Mouse (Mus musculus) right cerebral cortex, postnatal 4 days (tissue): ENCODE measurements around the gene Gm20388.
A peak's percentile ranks its signal among the peaks of the same experiment; 100 is the strongest.

ENCODE experiments used
- DNase-seq: peaks from one replicate; pipeline ENCODE4 v3.0.0-alpha.2; 2022

Gene Gm20388

DNA sequence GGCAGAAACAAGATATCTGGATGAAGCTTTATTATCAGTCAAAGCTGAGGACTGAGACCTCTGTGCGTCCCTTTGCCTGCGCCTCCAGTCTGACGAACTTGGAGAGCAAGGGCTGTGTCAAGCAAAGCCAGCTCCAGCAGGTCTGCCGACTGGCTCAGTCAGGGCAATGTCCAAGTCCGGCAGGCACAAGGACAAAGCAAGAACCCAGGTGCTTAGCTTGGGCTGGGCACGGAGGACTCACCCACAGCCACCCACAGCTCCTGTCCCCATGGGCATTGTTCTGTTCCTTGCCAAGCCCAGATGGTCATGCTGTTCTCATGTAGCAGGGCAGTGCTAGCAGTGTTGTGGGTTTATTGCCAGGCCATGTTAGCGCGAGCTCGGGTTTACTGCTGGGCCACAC is 3734.6 kb downstream of the Gm20388 start:
- DNase-seq = no peak

GRCm38 (mm10) chr8:123648245-123649170 is 3737.9 kb downstream of the Gm20388 start:
- no peak for DNase-seq

DNA sequence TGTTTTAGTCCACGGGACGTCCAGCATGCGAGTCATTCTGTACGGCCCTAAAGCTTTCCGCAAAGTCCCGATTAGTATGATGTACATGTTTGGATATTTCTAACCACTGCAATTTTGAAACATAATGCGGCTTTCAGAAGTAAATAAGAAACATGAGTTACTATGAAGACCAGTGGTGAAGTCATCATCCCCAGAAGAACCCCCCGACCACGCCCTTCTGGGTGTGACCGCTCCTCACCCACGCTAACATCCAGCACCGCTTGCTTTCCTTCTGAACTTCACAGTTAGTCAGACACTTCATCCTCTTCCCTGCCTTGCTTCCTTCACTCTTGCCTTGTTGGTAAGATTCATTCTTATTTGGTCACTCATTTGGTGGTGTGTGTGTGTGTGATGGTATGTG is 3738.8 kb downstream of the Gm20388 start:
- DNase-seq = no peak

DNA sequence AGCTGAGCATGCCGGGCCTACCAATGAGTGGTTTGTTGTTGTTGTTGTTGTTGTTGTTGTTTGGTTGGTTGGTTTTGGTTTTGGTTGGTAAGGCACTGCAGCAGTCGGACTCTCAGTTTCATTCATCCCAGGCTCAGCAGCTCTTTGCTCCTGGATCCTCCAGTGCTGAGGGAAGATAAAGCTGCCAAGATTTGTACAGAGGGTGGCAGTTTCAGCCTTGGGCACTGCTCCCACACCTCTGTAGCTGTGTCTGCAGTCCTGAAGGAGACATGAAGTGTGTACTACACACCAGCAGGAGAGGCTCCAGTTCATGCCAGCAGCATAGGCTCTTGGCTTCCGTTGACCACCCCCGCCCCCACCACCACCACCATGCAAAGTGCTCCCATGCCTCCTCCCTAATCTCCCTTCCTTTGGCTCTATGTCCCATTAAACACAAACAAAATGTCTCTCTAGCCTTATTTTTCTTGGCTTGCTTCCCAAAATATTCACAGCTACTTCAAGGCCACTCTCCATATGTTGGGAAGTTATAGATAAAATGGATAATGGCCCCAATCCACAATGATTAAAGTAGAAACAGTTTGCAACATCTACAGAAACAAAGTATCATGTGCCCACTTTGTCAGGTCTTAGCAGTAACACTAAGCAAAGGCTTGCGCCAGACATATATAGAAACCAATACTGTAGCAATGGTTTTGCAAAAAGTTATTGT is 3740.9 kb downstream of the Gm20388 start:
- DNase-seq = no peak

- no peak for DNase-seq
Observed at GRCm38 (mm10) chr8:123652641-123653040, 3742.0 kb downstream of the Gm20388 start.

- peak; percentile 97 for DNase-seq
Observed at GRCm38 (mm10) chr8:123653308-123653993, 3742.8 kb downstream of the Gm20388 start, which contains the start of gene Rhou. Gene Rhou (plus strand): TSS chr8:123653929.

GRCm38 (mm10) chr8:123653994-123654569 is 3743.4 kb downstream of the Gm20388 start:
- DNase-seq = peak; percentile 52

GRCm38 (mm10) chr8:123654763-123655162 is 3744.1 kb downstream of the Gm20388 start:
- DNase-seq = no peak

DNA sequence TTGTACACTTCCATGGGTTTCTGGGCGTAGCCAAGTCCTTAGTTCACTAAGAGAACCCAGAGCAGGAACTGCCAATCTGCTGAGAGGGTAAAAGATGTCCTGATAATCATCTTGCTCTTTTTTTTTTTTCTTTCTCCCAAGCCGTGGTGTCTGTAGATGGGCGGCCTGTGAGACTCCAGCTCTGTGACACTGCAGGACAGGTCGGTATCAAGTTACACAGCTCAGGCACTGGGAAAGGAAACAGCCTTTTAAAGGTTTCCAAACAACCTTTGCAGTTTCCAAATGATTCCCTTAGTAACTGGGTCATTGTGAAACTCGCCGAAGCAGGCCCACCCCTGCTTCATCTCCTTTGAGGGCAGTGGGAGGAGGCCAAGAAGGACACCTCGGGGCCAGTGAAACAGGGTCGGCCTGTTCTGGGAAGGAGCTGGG is 3744.7 kb downstream of the Gm20388 start:
- no peak for DNase-seq

DNA sequence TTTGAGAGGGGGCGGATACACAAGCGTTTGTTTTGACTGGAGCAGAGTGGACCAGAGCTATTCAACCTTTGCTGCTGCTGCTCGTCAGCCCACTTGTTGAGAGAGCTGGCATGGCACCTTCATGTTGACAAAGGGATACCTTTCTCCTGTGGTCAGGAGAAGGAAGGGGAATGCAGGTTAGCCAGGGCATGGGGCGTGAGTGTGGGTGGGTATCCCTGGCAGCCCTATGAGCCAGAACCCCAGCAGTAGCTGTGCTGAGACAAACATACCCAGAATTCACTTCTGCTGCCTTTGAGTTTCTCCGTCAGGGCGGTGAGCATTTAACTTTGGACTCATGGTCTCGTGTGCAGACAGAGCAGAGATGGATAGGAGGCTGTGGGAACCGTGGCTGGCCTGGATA is 3747.2 kb downstream of the Gm20388 start:
- no peak for DNase-seq

DNA sequence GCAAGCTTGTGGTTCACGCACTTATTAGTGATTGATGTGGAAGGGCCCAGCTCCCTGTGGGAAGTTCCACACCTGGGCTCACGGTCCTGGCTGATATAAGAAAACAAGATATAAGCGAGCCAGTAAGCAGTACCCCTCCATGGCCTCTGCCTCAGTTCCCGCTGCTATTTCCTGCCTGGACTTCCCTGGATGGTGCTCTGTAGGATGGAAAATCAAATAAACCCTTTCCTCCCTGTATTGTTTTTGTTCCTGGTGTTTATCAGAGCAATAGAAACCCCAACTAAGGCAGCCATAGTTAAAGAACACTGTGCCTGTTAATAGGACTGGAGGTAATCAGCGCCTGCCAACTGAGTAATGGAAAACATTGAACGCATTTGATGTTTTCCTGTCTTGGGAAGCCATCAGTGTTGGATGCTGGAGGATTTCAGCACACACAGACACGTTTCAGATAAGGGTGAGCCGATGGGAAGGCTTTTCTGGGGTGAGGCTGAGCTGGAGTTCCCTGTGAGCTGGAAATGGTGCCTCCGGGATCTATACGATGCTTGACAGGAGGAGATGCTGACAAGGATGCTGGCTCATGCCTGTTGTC is 3748.9 kb downstream of the Gm20388 start:
- no peak for DNase-seq

DNA sequence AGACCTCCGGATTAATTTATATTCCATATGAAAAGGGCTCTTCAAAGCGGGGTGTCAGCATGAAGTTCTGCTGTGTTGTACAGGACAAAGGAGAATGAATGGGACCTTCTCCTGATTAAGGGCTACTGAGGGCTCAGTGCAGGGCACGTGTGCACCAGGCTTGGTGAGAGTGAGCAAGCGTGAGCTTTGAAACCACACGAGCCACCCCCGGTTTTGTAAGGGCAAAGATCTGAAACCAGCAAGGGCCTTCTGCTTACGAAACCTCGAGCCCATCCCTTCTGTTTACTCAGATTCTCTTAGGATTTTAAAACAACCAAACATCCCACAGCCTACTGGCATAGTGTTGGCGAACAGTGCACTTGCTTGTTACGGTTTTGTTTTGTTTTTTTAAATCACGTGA is 3750.9 kb downstream of the Gm20388 start:
- no peak for DNase-seq

DNA sequence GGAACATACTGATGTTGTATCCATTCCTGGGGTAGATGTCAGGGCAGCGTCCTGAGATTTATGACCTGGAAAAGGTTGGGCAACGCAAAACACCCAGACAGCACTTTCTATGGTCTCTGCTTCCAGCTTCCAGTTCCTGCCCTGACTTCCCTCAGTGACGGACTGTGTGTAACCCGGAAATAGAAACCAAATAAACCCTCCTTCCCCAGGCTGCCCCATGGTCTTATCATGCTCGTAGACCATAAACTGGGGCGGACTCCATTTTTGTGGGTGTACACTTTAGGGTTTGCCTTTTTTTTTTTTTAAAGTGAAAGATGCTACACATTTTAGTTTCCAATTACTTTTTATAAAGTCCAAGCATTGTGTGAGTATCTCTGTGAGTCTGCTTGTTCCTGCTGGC is 3754.9 kb downstream of the Gm20388 start:
- DNase-seq = no peak

DNA sequence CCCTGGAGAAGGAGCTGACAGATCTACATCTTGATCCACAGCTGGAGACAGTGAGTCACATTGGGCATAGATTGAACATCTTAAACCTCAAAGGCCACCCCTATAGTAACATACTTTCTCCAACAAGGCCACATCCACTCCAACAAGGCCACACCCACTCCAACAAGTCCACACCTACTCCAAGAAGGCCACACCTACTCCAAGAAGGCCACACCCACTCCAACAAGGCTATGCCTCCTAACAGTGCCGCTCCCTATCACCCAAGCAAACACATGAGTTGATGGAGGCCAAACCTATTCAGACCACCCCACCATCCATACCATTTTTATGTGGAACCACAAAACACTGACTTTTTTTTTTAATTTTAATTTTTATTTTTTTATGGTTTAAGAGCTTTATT is 3756.2 kb downstream of the Gm20388 start:
- DNase-seq = no peak

- DNase-seq = no peak
Observed at GRCm38 (mm10) chr8:123668681-123669080, 3758.0 kb downstream of the Gm20388 start.

DNA sequence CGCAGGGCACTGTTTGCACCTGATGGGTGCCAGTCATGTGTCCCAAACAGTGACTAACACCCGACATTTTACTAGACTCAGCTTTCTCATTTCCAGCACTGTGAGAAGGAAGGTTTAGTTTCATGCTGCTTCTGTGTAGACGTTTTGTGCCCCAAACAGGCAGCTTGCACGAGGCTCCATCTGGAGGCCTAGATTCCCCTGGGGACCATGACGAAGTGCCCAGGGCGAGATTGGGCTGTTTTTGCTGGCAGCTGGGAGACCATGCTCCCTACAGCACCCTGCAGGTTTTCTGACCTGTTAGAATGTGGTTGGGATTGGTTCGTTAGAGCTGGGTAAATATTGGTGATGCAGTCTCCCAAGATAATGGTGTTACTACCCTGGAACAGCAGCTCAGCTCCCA is 3760.1 kb downstream of the Gm20388 start:
- DNase-seq = no peak

GRCm38 (mm10) chr8:123671454-123671853 is 3760.8 kb downstream of the Gm20388 start:
- DNase-seq = no peak

DNA sequence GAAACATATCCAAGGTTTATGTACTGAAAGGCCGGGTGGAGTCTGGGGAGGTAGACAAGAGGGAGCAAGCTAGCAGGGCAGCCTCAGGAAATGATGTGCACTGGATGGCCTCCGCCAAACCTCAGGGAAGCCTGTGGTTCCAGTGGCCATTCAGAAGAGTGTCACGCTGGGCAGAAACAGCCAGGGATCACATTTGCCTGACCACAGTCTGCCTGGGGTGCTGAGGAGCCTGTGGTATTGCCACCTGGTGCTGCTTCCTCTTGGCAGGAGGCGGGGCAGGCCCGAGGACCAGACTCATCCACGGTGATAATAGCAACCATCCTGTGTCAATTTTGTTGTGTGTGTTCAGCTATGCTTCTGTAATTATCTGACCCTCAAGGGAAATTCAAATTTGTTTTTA is 3762.0 kb downstream of the Gm20388 start:
- no peak for DNase-seq

GRCm38 (mm10) chr8:123675611-123676010 is 3765.0 kb downstream of the Gm20388 start:
- DNase-seq = no peak

DNA sequence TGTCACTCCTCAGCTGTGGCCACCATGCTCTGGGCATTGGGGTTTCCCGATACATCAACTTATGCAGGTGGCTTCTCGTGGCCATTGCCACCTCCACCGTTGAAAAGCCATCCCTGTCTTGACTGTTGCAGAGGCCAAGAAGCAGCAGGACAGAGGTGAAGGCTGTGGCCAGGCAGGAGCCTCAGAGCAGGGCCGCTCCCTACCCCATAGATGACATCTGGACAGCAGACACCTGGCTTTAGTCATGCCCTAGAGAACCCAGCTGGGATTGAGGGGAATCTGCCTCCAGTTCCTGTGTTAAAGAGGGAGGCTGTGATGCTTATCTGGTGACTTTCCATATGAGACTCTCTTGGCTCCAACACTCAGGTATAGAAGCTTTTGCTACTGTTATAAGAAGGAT is 3767.7 kb downstream of the Gm20388 start:
- no peak for DNase-seq

- no peak for DNase-seq
Observed at GRCm38 (mm10) chr8:123682073-123682761, 3771.6 kb downstream of the Gm20388 start.

DNA sequence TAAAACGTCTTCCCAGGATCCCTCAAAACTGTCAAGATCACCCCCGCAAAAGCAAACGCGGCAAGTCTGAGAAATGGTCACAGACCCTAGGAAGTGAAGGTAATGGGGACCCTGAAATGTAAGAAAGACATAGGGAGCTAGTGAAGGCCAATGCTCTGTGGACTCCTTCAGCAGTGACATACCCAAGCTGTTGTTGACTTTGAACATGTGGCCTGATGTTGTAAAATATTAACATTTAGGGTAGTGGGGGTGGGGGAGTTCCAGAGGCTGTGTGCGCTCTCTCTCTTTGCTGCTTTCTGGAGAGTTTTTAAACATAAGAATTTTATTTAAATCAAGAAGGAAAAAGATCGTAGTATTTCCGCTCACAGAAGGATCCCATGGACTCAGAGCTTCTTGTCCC is 3772.7 kb downstream of the Gm20388 start:
- DNase-seq = no peak
